Mouse (Mus musculus): ENCODE measurements at regions not wholly inside any gene's neighbourhood (a gene's known extent, or its start where the extent isn't known, plus 50 kb on each side); places are given as distances from the start of the nearest gene placed in this dataset.

- TF ChIP-seq CTCF (conservative IDR thresholded peaks at IDR 0.05; ENCODE audit: low read length) (no peak), NANOG (IDR thresholded peaks at IDR 0.05; ENCODE audit: borderline replicate concordance, low read length) (peak; percentile 50; the same call in 1 of the 2 replicates), POU5F1 (IDR thresholded peaks at IDR 0.05; ENCODE audit: borderline replicate concordance, low read length) (no peak)
Measured at GRCm38 (mm10) chr4:152916576-152916975, 438.9 kb upstream of the Kcnab2 start.
